Mouse (Mus musculus) induced T-regulatory cell, adult 2 months (primary cell): ENCODE measurements around the gene Sgms1.
"Not testable (repeated sequence)": the region's sequence is repeated elsewhere in the genome, so short reads cannot be mapped to it uniquely, and the experiment has no call there.

ENCODE experiments used
- DNase-seq: peaks from one replicate; pipeline ENCODE4 v3.0.0-alpha.2; 2012; ENCODE audit warnings: low read depth

Sgms1 gene

DNA sequence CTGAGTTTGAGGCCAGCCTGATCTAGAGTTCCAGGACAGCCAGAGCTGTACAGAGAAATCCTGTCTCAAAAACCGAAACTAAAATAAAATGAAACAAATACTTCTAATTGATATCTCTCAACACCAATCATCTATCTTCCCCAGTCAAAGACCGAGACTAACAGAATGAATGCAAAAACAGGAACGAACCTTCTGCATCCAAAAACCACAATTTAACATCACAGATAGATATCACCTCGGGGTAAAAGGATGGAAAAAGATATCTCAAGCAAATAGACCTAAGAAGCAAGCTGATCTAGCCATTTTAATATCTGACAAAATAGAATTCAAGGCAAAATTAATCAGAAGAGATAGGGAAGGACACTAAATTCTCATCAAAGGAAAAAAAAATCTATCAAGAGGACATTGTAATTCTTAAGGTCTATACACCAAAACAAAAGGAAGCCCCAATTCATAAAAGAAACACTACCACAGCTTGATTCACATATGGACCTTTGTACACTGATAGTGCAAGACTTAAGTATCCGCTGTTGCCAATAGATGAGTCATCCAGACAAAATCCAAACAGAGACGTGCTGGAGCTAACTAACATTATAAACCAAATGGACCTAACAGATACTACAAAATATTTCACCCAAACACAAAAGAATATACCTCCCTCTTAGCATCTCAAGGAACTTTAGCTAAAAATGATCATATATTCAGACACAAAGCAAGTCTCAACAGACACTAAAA, 301.6 kb downstream of the Sgms1 start:
- DNase-seq = no peak

DNA sequence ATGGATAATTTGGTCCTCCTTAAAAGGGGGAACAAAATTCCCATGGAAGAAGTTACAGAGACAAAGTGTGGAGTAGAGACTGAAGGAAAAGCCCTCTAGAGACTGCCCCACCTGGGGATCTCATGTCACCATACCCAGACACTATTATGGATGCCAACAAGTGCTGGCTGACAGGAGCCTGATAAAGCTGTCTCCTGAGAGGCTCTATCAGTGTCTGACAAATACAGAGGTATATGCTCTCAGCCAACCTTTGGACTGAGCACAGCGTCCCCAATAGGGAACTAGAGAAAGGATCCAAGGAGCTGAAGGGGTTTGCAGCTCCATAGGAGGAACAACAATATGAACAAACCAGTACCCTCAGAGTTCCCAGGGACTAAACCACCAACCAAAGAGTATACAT, 304.7 kb downstream of the Sgms1 start:
- DNase-seq = not testable (repeated sequence)
